Mouse (Mus musculus) megakaryocyte, embryonic 14.5 days (primary cell): ENCODE data around the gene Col4a2. TPM values are rescaled to one million over a fixed set of nuclear protein-coding genes. Genes with fewer than 3 reads are reported as not detected.
"Not testable (repeated sequence)": the region's sequence is repeated elsewhere in the genome, so short reads cannot be mapped to it uniquely, and the experiment has no call there.

Source experiments
- H3K27me3 ChIP-seq: replicated peaks from 2 replicates; pipeline ENCODE3; 2012; ENCODE audit warnings: inconsistent platforms
- H3K36me3 ChIP-seq: replicated peaks from 2 replicates; pipeline ENCODE3; 2012; ENCODE audit warnings: low read length, inconsistent platforms, mixed read lengths
- H3K4me1 ChIP-seq: 2 replicates; pipeline ENCODE4 v1.6.1; 2012; ENCODE audit warnings: inconsistent platforms
- H3K4me3 ChIP-seq: replicated peaks from 2 replicates; pipeline ENCODE3; 2012; ENCODE audit warnings: moderate library complexity, mild to moderate bottlenecking, inconsistent platforms
- H3K9me3 ChIP-seq: 2 replicates; pipeline ENCODE4 v1.6.1; 2012; ENCODE audit warnings: inconsistent platforms
- FLI1 ChIP-seq: IDR thresholded peaks from 2 replicates; pipeline ENCODE4 v1.6.1; 2012; ENCODE audit warnings: low read length, inconsistent platforms, mixed read lengths
- GATA1 ChIP-seq: IDR thresholded peaks from 3 replicates; pipeline ENCODE4 v1.6.1; 2012; ENCODE audit warnings: mixed read lengths, low read length, inconsistent platforms, borderline replicate concordance
- polyA plus RNA-seq: library from polyadenylated mRNA; stranded (reverse); fragments of >175 nt; gene quantifications from 2 replicates; pipeline ENCODE4 v1.2.3, GENCODE M21; 2012; ENCODE audit warnings: low replicate concordance; ENCODE audit not compliant: insufficient read depth

Gene Col4a2
- polyA plus RNA-seq, 1 experiment, result 1.0 TPM

GRCm38 (mm10) chr8:11476338-11477177, 164.0 kb downstream of the Col4a2 start:
- Histone ChIP-seq H3K27me3 (peaks cover 85% of the 10 kb centered on the region), H3K36me3 (no peaks in the 10 kb centered on the region), H3K4me1 (peaks cover 65% of the 10 kb centered on the region), H3K4me3 (peak overlapping the region; percentile 97), H3K9me3 (no peaks in the 10 kb centered on the region)
- TF ChIP-seq FLI1 (no peak), GATA1 (no peak)

DNA sequence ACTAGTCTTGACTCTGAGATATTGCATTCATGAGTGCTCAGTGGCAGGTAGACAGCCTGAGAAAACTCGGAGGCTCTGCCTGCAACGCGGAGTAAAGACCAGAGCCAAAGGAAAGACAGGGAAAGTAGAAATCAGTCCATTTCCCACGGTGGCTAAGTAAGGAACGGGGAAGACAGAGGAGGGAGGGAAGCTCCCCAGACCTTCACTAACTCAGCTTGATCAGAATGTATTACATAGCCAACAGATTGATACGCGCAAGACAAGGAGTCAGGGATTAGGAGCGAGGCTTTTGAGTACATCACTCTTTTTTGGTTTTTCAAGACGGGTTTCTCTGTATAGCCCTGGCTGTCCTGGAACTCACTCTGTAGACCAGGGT, 164.6 kb downstream of the Col4a2 start:
- Histone ChIP-seq H3K9me3 (no peaks in the 10 kb centered on the region), H3K4me1 (peaks cover 65% of the 10 kb centered on the region), H3K27me3 (peaks cover 86% of the 10 kb centered on the region), H3K36me3 (no peaks in the 10 kb centered on the region), H3K4me3 (peak overlapping the region; percentile 97)
- TF ChIP-seq GATA1 (no peak), FLI1 (no peak)

- no peaks in the 10 kb centered on the region for H3K36me3 ChIP-seq
- peak within 1 kb of the TSS; percentile 97 for H3K4me3 ChIP-seq
- H3K4me1 ChIP-seq, result peaks cover 61% of the 10 kb centered on the region
- H3K27me3 ChIP-seq, result peaks cover 90% of the 10 kb centered on the region
- H3K9me3 ChIP-seq, result no peaks in the 10 kb centered on the region
- no peak for TF ChIP-seq GATA1
- no peak for TF ChIP-seq FLI1
Observed at GRCm38 (mm10) chr8:11477811-11478761, 165.5 kb downstream of the Col4a2 start, which contains the start of gene Rab20. Gene Rab20, minus strand, starts transcription at chr8:11478710.

DNA sequence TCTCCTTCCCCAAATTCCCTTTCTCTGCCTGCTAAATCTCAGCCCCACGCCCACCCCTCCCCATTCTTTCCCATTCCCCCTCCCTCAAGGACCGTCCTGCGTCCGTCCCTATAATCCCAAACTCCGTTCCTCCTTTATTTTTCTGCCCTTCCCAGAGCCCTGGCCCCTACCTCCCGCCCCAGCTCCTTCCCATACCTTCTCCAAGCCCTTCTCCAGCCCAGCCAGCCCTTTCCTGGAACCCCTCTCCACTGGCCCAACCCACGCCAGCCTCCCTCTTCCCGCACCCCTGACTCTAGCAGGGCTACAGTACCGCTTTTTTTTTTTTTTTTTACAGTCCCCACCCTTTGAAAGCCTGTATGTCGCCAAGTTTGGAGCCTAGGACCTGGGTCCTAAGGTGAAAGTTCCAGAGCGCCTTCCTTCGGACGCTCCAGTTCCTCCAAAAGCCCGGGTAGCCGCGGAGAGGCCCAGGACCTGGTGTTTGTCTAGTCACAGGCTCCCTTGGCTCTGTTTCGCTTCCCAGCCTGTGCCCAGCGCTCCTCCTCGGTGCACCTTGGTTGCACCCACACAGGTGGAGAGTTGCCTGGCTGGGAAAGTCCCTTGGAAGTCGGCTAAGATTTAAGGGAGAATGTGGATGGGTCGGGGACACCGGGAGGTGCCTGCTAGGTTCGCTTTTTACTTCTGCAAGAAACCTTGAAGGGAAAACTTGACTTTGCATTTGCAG, 166.4 kb downstream of the Col4a2 start:
- Histone ChIP-seq H3K27me3 (peaks cover 88% of the 10 kb centered on the region), H3K9me3 (no peaks in the 10 kb centered on the region), H3K4me1 (peaks cover 52% of the 10 kb centered on the region), H3K4me3 (peak overlapping the region; percentile 97), H3K36me3 (no peaks in the 10 kb centered on the region)
- TF ChIP-seq GATA1 (no peak), FLI1 (no peak)

DNA sequence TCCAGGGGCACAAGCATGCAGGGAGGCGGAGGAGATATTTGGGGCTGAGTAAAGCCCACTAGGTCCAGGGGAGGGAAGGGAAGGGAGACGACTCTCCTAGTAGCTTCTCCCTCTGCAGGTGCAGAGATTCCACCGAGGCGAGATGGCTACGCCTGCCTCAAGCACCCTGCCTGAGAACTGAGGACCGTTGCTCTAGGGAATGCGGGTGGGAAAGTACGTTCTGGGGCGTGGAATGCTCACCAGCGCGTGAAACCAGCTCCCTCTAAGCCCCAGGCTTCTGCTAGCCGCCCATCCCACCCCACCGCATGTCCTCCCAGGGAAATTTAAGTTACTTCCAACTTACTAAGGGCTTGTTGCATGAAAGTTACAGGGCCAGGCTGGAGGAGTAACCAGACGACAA, 167.0 kb downstream of the Col4a2 start:
- Histone ChIP-seq H3K9me3 (no peaks in the 10 kb centered on the region), H3K36me3 (no peaks in the 10 kb centered on the region), H3K27me3 (peaks cover 88% of the 10 kb centered on the region), H3K4me1 (peaks cover 46% of the 10 kb centered on the region), H3K4me3 (no peak overlapping the region)
- no peak for TF ChIP-seq FLI1
- no peak for TF ChIP-seq GATA1

DNA sequence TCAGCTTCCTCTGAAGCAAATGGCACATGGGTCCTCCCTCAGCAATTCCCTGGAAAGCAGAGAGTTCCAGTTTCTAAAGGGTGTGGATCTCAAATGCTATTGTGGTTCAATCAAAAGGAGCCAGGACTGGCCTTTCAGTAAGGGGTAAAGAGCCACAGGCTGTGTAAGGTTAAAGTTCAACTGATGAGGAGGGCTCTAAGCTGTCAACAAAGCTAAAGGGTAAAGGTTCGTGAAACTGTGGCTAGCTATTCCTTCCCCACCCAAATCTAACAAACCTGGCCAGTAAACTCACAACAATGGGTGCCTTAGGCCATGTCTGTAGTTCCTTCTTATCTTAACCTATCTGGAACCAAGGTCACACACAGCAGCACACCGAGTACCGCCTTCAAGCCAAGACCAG, 169.3 kb downstream of the Col4a2 start:
- TF ChIP-seq FLI1 (no peak), GATA1 (no peak)

GRCm38 (mm10) chr8:11482537-11482936, 169.9 kb downstream of the Col4a2 start:
- TF ChIP-seq FLI1 (no peak), GATA1 (no peak)
- Histone ChIP-seq H3K36me3 (no peaks in the 10 kb centered on the region), H3K4me3 (no peak overlapping the region), H3K9me3 (no peaks in the 10 kb centered on the region), H3K27me3 (peaks cover 81% of the 10 kb centered on the region), H3K4me1 (peaks cover 39% of the 10 kb centered on the region)

More for the DNA sequence above, 169.3 kb downstream of the Col4a2 start:
- Histone ChIP-seq H3K27me3 (peaks cover 80% of the 10 kb centered on the region), H3K9me3 (no peaks in the 10 kb centered on the region), H3K4me1 (peaks cover 40% of the 10 kb centered on the region), H3K36me3 (no peaks in the 10 kb centered on the region), H3K4me3 (no peak overlapping the region)

- no peaks in the 10 kb centered on the region for H3K36me3 ChIP-seq
- peaks cover 17% of the 10 kb centered on the region for H3K4me1 ChIP-seq
- TF ChIP-seq GATA1 (no peak), FLI1 (no peak)
- H3K27me3 ChIP-seq, result peaks cover 71% of the 10 kb centered on the region
- no peaks in the 10 kb centered on the region for H3K9me3 ChIP-seq
- no peak overlapping the region for H3K4me3 ChIP-seq
Observed at GRCm38 (mm10) chr8:11486142-11486541, 173.5 kb downstream of the Col4a2 start.

GRCm38 (mm10) chr8:11487229-11487628, 174.6 kb downstream of the Col4a2 start:
- Histone ChIP-seq H3K4me3 (peak overlapping the region; percentile 54), H3K9me3 (no peaks in the 10 kb centered on the region), H3K36me3 (no peaks in the 10 kb centered on the region), H3K4me1 (peaks cover 17% of the 10 kb centered on the region), H3K27me3 (peaks cover 65% of the 10 kb centered on the region)
- no peak for TF ChIP-seq FLI1
- TF ChIP-seq GATA1, result no peak

- not testable (repeated sequence) for H3K4me3 ChIP-seq, H3K9me3 ChIP-seq, H3K36me3 ChIP-seq
- Histone ChIP-seq H3K4me1 (peaks cover 10% of the 10 kb centered on the region), H3K27me3 (peaks cover 27% of the 10 kb centered on the region)
Observed at GRCm38 (mm10) chr8:11492340-11492739, 179.7 kb downstream of the Col4a2 start.
